Mouse (Mus musculus): ENCODE results near the gene Stra6. TPM values are rescaled to one million over a fixed set of nuclear protein-coding genes. Genes with fewer than 3 reads are reported as not detected.
A peak's percentile ranks its signal among the peaks of the same experiment; 100 is the strongest.

Gene Stra6
- polyA plus RNA-seq, 1 experiment from 2014 or later, result 14.8 TPM

GRCm38 (mm10) chr9:58125085-58125484, 61.5 kb downstream of the Stra6 start:
- ATAC-seq (ENCODE audit: low FRiP score), result no peak
- WGBS, result 54% methylated on average over 3 of the region's 3 CpGs
- no peaks in the 10 kb centered on the region for H3K9me3 ChIP-seq (replicated peaks)
- no peak overlapping the region for H3K9ac ChIP-seq
- H3K4me1 ChIP-seq, result peaks cover 33% of the 10 kb centered on the region
- no peak overlapping the region for H3K27ac ChIP-seq
- H3K4me3 ChIP-seq, result no peak overlapping the region
- H3K4me2 ChIP-seq (replicated peaks), result no peak overlapping the region
- no peaks in the 10 kb centered on the region for H3K36me3 ChIP-seq
- peaks cover 67% of the 10 kb centered on the region for H3K27me3 ChIP-seq

GRCm38 (mm10) chr9:58125811-58126210, 62.2 kb downstream of the Stra6 start:
- WGBS, result 33% methylated on average over 4 of the region's 4 CpGs
- H3K4me1 ChIP-seq, result peaks cover 33% of the 10 kb centered on the region
- ATAC-seq (ENCODE audit: low FRiP score), result no peak
- H3K9me3 ChIP-seq (replicated peaks), result no peaks in the 10 kb centered on the region
- peaks cover 73% of the 10 kb centered on the region for H3K27me3 ChIP-seq
- no peak overlapping the region for H3K4me3 ChIP-seq
- no peak overlapping the region for H3K4me2 ChIP-seq (replicated peaks)
- no peak overlapping the region for H3K9ac ChIP-seq
- H3K36me3 ChIP-seq, result no peaks in the 10 kb centered on the region
- no peak overlapping the region for H3K27ac ChIP-seq

- WGBS, result 2% methylated on average over 13 of the region's 13 CpGs
Measured at GRCm38 (mm10) chr9:58128926-58129413, 65.4 kb downstream of the Stra6 start.

GRCm38 (mm10) chr9:58129508-58129907, 65.9 kb downstream of the Stra6 start:
- ATAC-seq (ENCODE audit: low FRiP score), result no peak
- peak overlapping the region; percentile 36 for H3K27ac ChIP-seq
- H3K4me3 ChIP-seq, result no peak overlapping the region
- H3K4me1 ChIP-seq, result peaks cover 57% of the 10 kb centered on the region
- H3K27me3 ChIP-seq, result peaks cover 72% of the 10 kb centered on the region
- no peaks in the 10 kb centered on the region for H3K36me3 ChIP-seq
- no peaks in the 10 kb centered on the region for H3K9me3 ChIP-seq (replicated peaks)
- no peak overlapping the region for H3K9ac ChIP-seq
- WGBS, result 11% methylated on average over 8 of the region's 8 CpGs
- peak overlapping the region; percentile 32 for H3K4me2 ChIP-seq (replicated peaks)

More at GRCm38 (mm10) chr9:58128926-58129413, 65.4 kb downstream of the Stra6 start:
- Histone ChIP-seq H3K4me1 (peaks cover 51% of the 10 kb centered on the region), H3K27ac (peak overlapping the region; percentile 36), H3K9me3 (replicated peaks) (no peaks in the 10 kb centered on the region), H3K4me2 (replicated peaks) (peak overlapping the region; percentile 32), H3K27me3 (peaks cover 75% of the 10 kb centered on the region), H3K4me3 (no peak overlapping the region), H3K9ac (no peak overlapping the region), H3K36me3 (no peaks in the 10 kb centered on the region)
- peak; percentile 66 for ATAC-seq (ENCODE audit: low FRiP score)

GRCm38 (mm10) chr9:58130909-58131308, 67.3 kb downstream of the Stra6 start:
- H3K4me3 ChIP-seq, result no peak overlapping the region
- peaks cover 65% of the 10 kb centered on the region for H3K4me1 ChIP-seq
- H3K9ac ChIP-seq, result no peak overlapping the region
- H3K27ac ChIP-seq, result no peak overlapping the region
- H3K27me3 ChIP-seq, result peaks cover 73% of the 10 kb centered on the region
- no peak overlapping the region for H3K4me2 ChIP-seq (replicated peaks)
- no peak for ATAC-seq (ENCODE audit: low FRiP score)
- H3K9me3 ChIP-seq (replicated peaks), result no peaks in the 10 kb centered on the region
- H3K36me3 ChIP-seq, result no peaks in the 10 kb centered on the region
- 40% methylated on average over 3 of the region's 3 CpGs for WGBS

GRCm38 (mm10) chr9:58131735-58132134, 68.1 kb downstream of the Stra6 start:
- Histone ChIP-seq H3K9me3 (replicated peaks) (no peaks in the 10 kb centered on the region), H3K36me3 (no peaks in the 10 kb centered on the region), H3K27me3 (peaks cover 75% of the 10 kb centered on the region), H3K4me3 (no peak overlapping the region), H3K4me2 (replicated peaks) (no peak overlapping the region), H3K27ac (no peak overlapping the region), H3K4me1 (peaks cover 69% of the 10 kb centered on the region), H3K9ac (no peak overlapping the region)
- ATAC-seq (ENCODE audit: low FRiP score), result no peak
- 63% methylated on average over 7 of the region's 7 CpGs for WGBS

GRCm38 (mm10) chr9:58133893-58134884, 70.6 kb downstream of the Stra6 start:
- Histone ChIP-seq H3K4me3 (no peak overlapping the region), H3K36me3 (no peaks in the 10 kb centered on the region), H3K9me3 (replicated peaks) (no peaks in the 10 kb centered on the region), H3K4me1 (peaks cover 65% of the 10 kb centered on the region), H3K27me3 (peaks cover 64% of the 10 kb centered on the region), H3K27ac (peak overlapping the region; percentile 56; the same call in 1 of the 2 replicates), H3K4me2 (replicated peaks) (no peak overlapping the region), H3K9ac (no peak overlapping the region)
- WGBS, result 13% methylated on average over 16 of the region's 17 CpGs
- ATAC-seq (ENCODE audit: low FRiP score), result peak; percentile 39; the same call in 1 of the 2 replicates

- H3K4me3 ChIP-seq, result no peak overlapping the region
- peaks cover 60% of the 10 kb centered on the region for H3K4me1 ChIP-seq
- no peak for ATAC-seq (ENCODE audit: low FRiP score)
- H3K27ac ChIP-seq, result 0 out of 2 replicates have a peak overlapping the region, but pooled peaks have one; percentile 35
- H3K9ac ChIP-seq, result no peak overlapping the region
- no peaks in the 10 kb centered on the region for H3K9me3 ChIP-seq (replicated peaks)
- 21% methylated on average over 7 of the region's 7 CpGs for WGBS
- H3K27me3 ChIP-seq, result peaks cover 59% of the 10 kb centered on the region
- no peaks in the 10 kb centered on the region for H3K36me3 ChIP-seq
- no peak overlapping the region for H3K4me2 ChIP-seq (replicated peaks)
Measured at GRCm38 (mm10) chr9:58134906-58135305, 71.3 kb downstream of the Stra6 start.

- WGBS, result 36% methylated on average over 2 of the region's 2 CpGs
- no peaks in the 10 kb centered on the region for H3K9me3 ChIP-seq (replicated peaks)
- no peak overlapping the region for H3K27ac ChIP-seq
- no peak for ATAC-seq (ENCODE audit: low FRiP score)
- H3K9ac ChIP-seq, result no peak overlapping the region
- no peaks in the 10 kb centered on the region for H3K36me3 ChIP-seq
- H3K4me3 ChIP-seq, result no peak overlapping the region
- peaks cover 62% of the 10 kb centered on the region for H3K4me1 ChIP-seq
- H3K4me2 ChIP-seq (replicated peaks), result no peak overlapping the region
- H3K27me3 ChIP-seq, result peaks cover 49% of the 10 kb centered on the region
Measured at GRCm38 (mm10) chr9:58135921-58136321, 72.3 kb downstream of the Stra6 start.

- no peak for ATAC-seq (ENCODE audit: low FRiP score)
- H3K27me3 ChIP-seq, result peaks cover 25% of the 10 kb centered on the region
- no peak overlapping the region for H3K27ac ChIP-seq
- H3K4me3 ChIP-seq, result no peak overlapping the region
- H3K36me3 ChIP-seq, result no peaks in the 10 kb centered on the region
- peaks cover 40% of the 10 kb centered on the region for H3K4me1 ChIP-seq
- H3K9ac ChIP-seq, result no peak overlapping the region
- H3K4me2 ChIP-seq (replicated peaks), result no peak overlapping the region
- WGBS, result 43% methylated on average over 6 of the region's 6 CpGs
- H3K9me3 ChIP-seq (replicated peaks), result no peaks in the 10 kb centered on the region
Measured at GRCm38 (mm10) chr9:58139947-58140346, 76.4 kb downstream of the Stra6 start.

- WGBS, result 38% methylated on average over 7 of the region's 7 CpGs
- Histone ChIP-seq H3K4me1 (peaks cover 16% of the 10 kb centered on the region), H3K9me3 (replicated peaks) (no peaks in the 10 kb centered on the region), H3K9ac (no peak overlapping the region), H3K4me3 (no peak overlapping the region), H3K36me3 (no peaks in the 10 kb centered on the region), H3K27me3 (peaks cover 10% of the 10 kb centered on the region), H3K27ac (no peak overlapping the region), H3K4me2 (replicated peaks) (no peak overlapping the region)
- no peak for ATAC-seq (ENCODE audit: low FRiP score)
Measured at GRCm38 (mm10) chr9:58143419-58143818, 79.8 kb downstream of the Stra6 start.

- Histone ChIP-seq H3K4me3 (no peak overlapping the region), H3K36me3 (no peaks in the 10 kb centered on the region), H3K27ac (no peak overlapping the region), H3K9ac (no peak overlapping the region), H3K4me2 (replicated peaks) (no peak overlapping the region), H3K9me3 (replicated peaks) (no peaks in the 10 kb centered on the region), H3K4me1 (peaks cover 15% of the 10 kb centered on the region), H3K27me3 (peaks cover 6% of the 10 kb centered on the region; the same call in 1 of the 2 replicates)
- no peak for ATAC-seq (ENCODE audit: low FRiP score)
- WGBS, result 50% methylated on average over 1 of the region's 1 CpGs
Measured at GRCm38 (mm10) chr9:58144664-58145063, 81.1 kb downstream of the Stra6 start.

Data from hindbrain, embryonic 12.5 days (tissue).